In the genomic region with DNA sequence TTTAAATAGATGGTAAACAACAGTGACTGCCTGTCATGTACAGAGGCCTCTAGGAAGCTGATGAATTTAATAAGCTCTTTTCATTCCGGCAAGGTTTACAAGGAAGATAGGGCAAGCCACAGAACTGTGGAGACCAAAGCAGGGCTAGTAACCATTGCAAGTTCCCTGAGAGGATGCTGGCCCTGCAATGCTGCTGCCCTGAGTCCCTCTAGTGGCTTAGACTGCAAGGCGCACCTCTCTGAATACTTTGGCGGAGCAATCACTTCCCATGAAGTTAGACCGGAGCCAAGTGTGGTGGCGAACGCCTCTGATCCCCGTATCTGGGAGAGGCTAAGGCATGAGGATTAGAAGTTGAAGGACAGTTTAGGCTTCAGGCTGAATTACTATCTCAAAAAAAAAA, we compare ENCODE assay signal across 7 mouse cellular contexts. TPM values are rescaled to one million over a fixed set of nuclear protein-coding genes. Genes with fewer than 3 reads are reported as not detected.
A peak's percentile ranks its signal among the peaks of the same experiment; 100 is the strongest.
DNase-seq lines count a peak whose midpoint lies in the region; ATAC-seq and TF ChIP-seq lines count a peak whose summit lies in the region.

No protein-coding gene starts in this region.

- H3K4me2 ChIP-seq in hindbrain, embryonic 16.5 days (ENCODE audit: low read length) = no peak overlapping the region

- H3K36me3 ChIP-seq in hindbrain, embryonic 16.5 days (ENCODE audit: control insufficient read depth, insufficient read depth, low read length) = no peaks in the 10 kb centered on the region
- no peaks in the 10 kb centered on the region for H3K36me3 ChIP-seq in small intestine, adult 2 months (ENCODE audit: control insufficient read depth, insufficient read depth, low read length)

- TF ChIP-seq POLR2A in small intestine, adult 2 months (IDR thresholded peaks at IDR 0.05; ENCODE audit: low read depth, low read length) = no peak

- H3K4me1 ChIP-seq in hindbrain, embryonic 16.5 days (ENCODE audit: control insufficient read depth, insufficient read depth, low read depth, low read length) = no peaks in the 10 kb centered on the region
- H3K4me1 ChIP-seq in small intestine, adult 2 months (ENCODE audit: control insufficient read depth, insufficient read depth, insufficient read length, low read length) = no peaks in the 10 kb centered on the region; the same call in 1 of the 2 replicates

- 1% methylated on average over 7 of the region's 7 CpGs for WGBS in hindbrain, embryonic 16.5 days
- 2% methylated on average over 7 of the region's 7 CpGs for WGBS in small intestine, adult 2 months

- H3K9ac ChIP-seq in hindbrain, embryonic 16.5 days (ENCODE audit: low read depth, low read length) = no peak overlapping the region

- no peaks in the 10 kb centered on the region for H3K9me3 ChIP-seq in hindbrain, embryonic 16.5 days (ENCODE audit: control insufficient read depth, low read length)

- no peak overlapping the region for H3K4me3 ChIP-seq in hindbrain, embryonic 16.5 days (ENCODE audit: low read length)
- H3K4me3 ChIP-seq in small intestine, adult 2 months (ENCODE audit: low read depth, low read length) = no peak overlapping the region

- H3K27me3 ChIP-seq in hindbrain, embryonic 16.5 days (replicated peaks; ENCODE audit: control insufficient read depth, insufficient read depth, low read length) = no peaks in the 10 kb centered on the region
- H3K27me3 ChIP-seq in small intestine, adult 2 months (ENCODE audit: control insufficient read depth, insufficient read depth, low read length) = no peaks in the 10 kb centered on the region

- TF ChIP-seq CTCF in small intestine, adult 2 months (IDR thresholded peaks at IDR 0.05; ENCODE audit: extremely low read depth, insufficient read length, insufficient replicate concordance, low read depth, low read length) = peak; percentile 91

- peak; percentile 80 for DNase-seq in adipocyte (ENCODE audit: low spot score)
- peak; percentile 86 to 87 for DNase-seq in cerebellum, postnatal 10 days
- peak; percentile 63 to 67 for DNase-seq in frontal cortex, postnatal 25 days (ENCODE audit: low spot score in 2 of 2)
- DNase-seq in layer of hippocampus, postnatal 36 days = peak; percentile 65 to 67
- DNase-seq in mesoderm, embryonic 11.5 days (ENCODE audit: low read depth, low spot score) = peak; percentile 79

- no peak overlapping the region for H3K27ac ChIP-seq in hindbrain, embryonic 16.5 days (ENCODE audit: low read depth, low read length)
- no peak overlapping the region for H3K27ac ChIP-seq in small intestine, adult 2 months (ENCODE audit: insufficient read depth, low read depth, low read length)

- peak; percentile 87 for ATAC-seq in hindbrain, embryonic 16.5 days

RNA-seq across cellular contexts. Expression of gene Zbed3, which starts 36.4 kb away (rescaled TPM):
- polyA plus RNA-seq in hindbrain, embryonic 16.5 days (2015; fragmentation: Nextera tagmentation; extraction: Ambion mirVana) = 33.1 and 34.1 TPM in 2 replicates
- total RNA-seq in layer of hippocampus, postnatal 36 days (2021) = 10 to 100 TPM; 11.9 to 14.8 TPM
- 9.6 and 17.3 TPM in 2 replicates for polyA plus RNA-seq in small intestine, adult 2 months (2012; rRNA removed)

RNA-seq across cellular contexts. Expression of gene Pde8b, which starts 36.9 kb away (rescaled TPM):
- 7.5 and 8.9 TPM in 2 replicates for polyA plus RNA-seq in hindbrain, embryonic 16.5 days (2015; fragmentation: Nextera tagmentation; extraction: Ambion mirVana)
- total RNA-seq in layer of hippocampus, postnatal 36 days (2021) = 10 to 100 TPM; 97.2 to 99.8 TPM
- polyA plus RNA-seq in small intestine, adult 2 months (2012; rRNA removed) = 3.4 and 4.8 TPM in 2 replicates
